Mouse (Mus musculus): Measurements from ENCODE around the gene I830077J02Rik. TPM values are rescaled to one million over a fixed set of nuclear protein-coding genes. Genes with fewer than 3 reads are reported as not detected.

Gene I830077J02Rik
- polyA plus RNA-seq, 1 experiment from 2014 or later, result 1.6 TPM

- Histone ChIP-seq H3K4me3 (replicated peaks; ENCODE audit: low read length) (no peak overlapping the region), H3K9me3 (replicated peaks; ENCODE audit: control insufficient read depth, low read length) (no peaks in the 10 kb centered on the region), H3K36me3 (ENCODE audit: control insufficient read depth, insufficient read depth, low read length) (no peaks in the 10 kb centered on the region), H3K4me2 (ENCODE audit: low read depth, low read length) (peak overlapping the region; percentile 6; the same call in 1 of the 2 replicates), H3K9ac (ENCODE audit: low read length) (no peak overlapping the region), H3K27ac (ENCODE audit: low read length) (peak overlapping the region; percentile 65), H3K27me3 (ENCODE audit: control insufficient read depth, insufficient read depth, low read length) (no peaks in the 10 kb centered on the region), H3K4me1 (ENCODE audit: control insufficient read depth, insufficient read depth, low read length) (peaks cover 25% of the 10 kb centered on the region)
- no peak for ATAC-seq (ENCODE audit: insufficient read depth, low FRiP score)
- 74% methylated on average over 10 of the region's 10 CpGs for WGBS
Observed at GRCm38 (mm10) chr3:105891760-105892571, 40.5 kb downstream of the I830077J02Rik start.

- 59% methylated on average over 3 of the region's 3 CpGs for WGBS
- H3K9ac ChIP-seq (ENCODE audit: low read length), result no peak overlapping the region
- no peaks in the 10 kb centered on the region for H3K36me3 ChIP-seq (ENCODE audit: control insufficient read depth, insufficient read depth, low read length)
- peaks cover 25% of the 10 kb centered on the region for H3K4me1 ChIP-seq (ENCODE audit: control insufficient read depth, insufficient read depth, low read length)
- H3K4me2 ChIP-seq (ENCODE audit: low read depth, low read length), result no peak overlapping the region
- H3K4me3 ChIP-seq (replicated peaks; ENCODE audit: low read length), result no peak overlapping the region
- ATAC-seq (ENCODE audit: insufficient read depth, low FRiP score), result no peak
- H3K27ac ChIP-seq (ENCODE audit: low read length), result 0 out of 2 replicates have a peak overlapping the region, but pooled peaks have one; percentile 14
- H3K9me3 ChIP-seq (replicated peaks; ENCODE audit: control insufficient read depth, low read length), result no peaks in the 10 kb centered on the region
- no peaks in the 10 kb centered on the region for H3K27me3 ChIP-seq (ENCODE audit: control insufficient read depth, insufficient read depth, low read length)
Observed at GRCm38 (mm10) chr3:105891141-105891540, 41.3 kb downstream of the I830077J02Rik start.

GRCm38 (mm10) chr3:105890220-105890619, 42.2 kb downstream of the I830077J02Rik start:
- ATAC-seq (ENCODE audit: insufficient read depth, low FRiP score), result no peak
- H3K9ac ChIP-seq (ENCODE audit: low read length), result 0 out of 2 replicates have a peak overlapping the region, but pooled peaks have one; percentile 6
- peaks cover 25% of the 10 kb centered on the region for H3K4me1 ChIP-seq (ENCODE audit: control insufficient read depth, insufficient read depth, low read length)
- WGBS, result 64% methylated on average over 4 of the region's 4 CpGs
- no peaks in the 10 kb centered on the region for H3K27me3 ChIP-seq (ENCODE audit: control insufficient read depth, insufficient read depth, low read length)
- H3K9me3 ChIP-seq (replicated peaks; ENCODE audit: control insufficient read depth, low read length), result no peaks in the 10 kb centered on the region
- H3K4me3 ChIP-seq (replicated peaks; ENCODE audit: low read length), result no peak overlapping the region
- no peak overlapping the region for H3K4me2 ChIP-seq (ENCODE audit: low read depth, low read length)
- H3K27ac ChIP-seq (ENCODE audit: low read length), result no peak overlapping the region
- no peaks in the 10 kb centered on the region for H3K36me3 ChIP-seq (ENCODE audit: control insufficient read depth, insufficient read depth, low read length)

GRCm38 (mm10) chr3:105888961-105889360, 43.5 kb downstream of the I830077J02Rik start:
- H3K9me3 ChIP-seq (replicated peaks; ENCODE audit: control insufficient read depth, low read length), result no peaks in the 10 kb centered on the region
- WGBS, result 76% methylated on average over 3 of the region's 3 CpGs
- no peak overlapping the region for H3K4me3 ChIP-seq (replicated peaks; ENCODE audit: low read length)
- no peaks in the 10 kb centered on the region for H3K27me3 ChIP-seq (ENCODE audit: control insufficient read depth, insufficient read depth, low read length)
- no peak overlapping the region for H3K4me2 ChIP-seq (ENCODE audit: low read depth, low read length)
- H3K36me3 ChIP-seq (ENCODE audit: control insufficient read depth, insufficient read depth, low read length), result no peaks in the 10 kb centered on the region
- no peak overlapping the region for H3K27ac ChIP-seq (ENCODE audit: low read length)
- H3K9ac ChIP-seq (ENCODE audit: low read length), result no peak overlapping the region
- peaks cover 14% of the 10 kb centered on the region for H3K4me1 ChIP-seq (ENCODE audit: control insufficient read depth, insufficient read depth, low read length)
- no peak for ATAC-seq (ENCODE audit: insufficient read depth, low FRiP score)

- WGBS, result 85% methylated on average over 2 of the region's 2 CpGs
- Histone ChIP-seq H3K9me3 (replicated peaks; ENCODE audit: control insufficient read depth, low read length) (no peaks in the 10 kb centered on the region), H3K4me1 (ENCODE audit: control insufficient read depth, insufficient read depth, low read length) (no peaks in the 10 kb centered on the region), H3K27me3 (ENCODE audit: control insufficient read depth, insufficient read depth, low read length) (no peaks in the 10 kb centered on the region), H3K4me3 (replicated peaks; ENCODE audit: low read length) (no peak overlapping the region), H3K9ac (ENCODE audit: low read length) (no peak overlapping the region), H3K36me3 (ENCODE audit: control insufficient read depth, insufficient read depth, low read length) (no peaks in the 10 kb centered on the region), H3K27ac (ENCODE audit: low read length) (no peak overlapping the region), H3K4me2 (ENCODE audit: low read depth, low read length) (no peak overlapping the region)
- ATAC-seq (ENCODE audit: insufficient read depth, low FRiP score), result no peak
Observed at GRCm38 (mm10) chr3:105883111-105883510, 49.4 kb downstream of the I830077J02Rik start.

- no peaks in the 10 kb centered on the region for H3K9me3 ChIP-seq (replicated peaks; ENCODE audit: control insufficient read depth, low read length)
- no peak overlapping the region for H3K4me2 ChIP-seq (ENCODE audit: low read depth, low read length)
- no peak for ATAC-seq (ENCODE audit: insufficient read depth, low FRiP score)
- no peak overlapping the region for H3K27ac ChIP-seq (ENCODE audit: low read length)
- no peaks in the 10 kb centered on the region for H3K36me3 ChIP-seq (ENCODE audit: control insufficient read depth, insufficient read depth, low read length)
- H3K9ac ChIP-seq (ENCODE audit: low read length), result no peak overlapping the region
- 85% methylated on average over 7 of the region's 7 CpGs for WGBS
- H3K27me3 ChIP-seq (ENCODE audit: control insufficient read depth, insufficient read depth, low read length), result no peaks in the 10 kb centered on the region
- no peaks in the 10 kb centered on the region for H3K4me1 ChIP-seq (ENCODE audit: control insufficient read depth, insufficient read depth, low read length)
- H3K4me3 ChIP-seq (replicated peaks; ENCODE audit: low read length), result no peak overlapping the region
Observed at GRCm38 (mm10) chr3:105882105-105882504, 50.4 kb downstream of the I830077J02Rik start.

GRCm38 (mm10) chr3:105880419-105880818, 52.0 kb downstream of the I830077J02Rik start:
- H3K27me3 ChIP-seq (ENCODE audit: control insufficient read depth, insufficient read depth, low read length), result no peaks in the 10 kb centered on the region
- H3K36me3 ChIP-seq (ENCODE audit: control insufficient read depth, insufficient read depth, low read length), result no peaks in the 10 kb centered on the region
- H3K9me3 ChIP-seq (replicated peaks; ENCODE audit: control insufficient read depth, low read length), result no peaks in the 10 kb centered on the region
- WGBS, result 61% methylated on average over 3 of the region's 3 CpGs
- H3K27ac ChIP-seq (ENCODE audit: low read length), result no peak overlapping the region
- no peak overlapping the region for H3K4me3 ChIP-seq (replicated peaks; ENCODE audit: low read length)
- no peak overlapping the region for H3K4me2 ChIP-seq (ENCODE audit: low read depth, low read length)
- no peak overlapping the region for H3K9ac ChIP-seq (ENCODE audit: low read length)
- no peak for ATAC-seq (ENCODE audit: insufficient read depth, low FRiP score)
- H3K4me1 ChIP-seq (ENCODE audit: control insufficient read depth, insufficient read depth, low read length), result no peaks in the 10 kb centered on the region

- Histone ChIP-seq H3K9me3 (replicated peaks; ENCODE audit: control insufficient read depth, low read length) (no peaks in the 10 kb centered on the region), H3K36me3 (ENCODE audit: control insufficient read depth, insufficient read depth, low read length) (no peaks in the 10 kb centered on the region), H3K27ac (ENCODE audit: low read length) (no peak overlapping the region), H3K9ac (ENCODE audit: low read length) (no peak overlapping the region), H3K4me2 (ENCODE audit: low read depth, low read length) (no peak overlapping the region), H3K4me1 (ENCODE audit: control insufficient read depth, insufficient read depth, low read length) (no peaks in the 10 kb centered on the region), H3K4me3 (replicated peaks; ENCODE audit: low read length) (no peak overlapping the region), H3K27me3 (ENCODE audit: control insufficient read depth, insufficient read depth, low read length) (no peaks in the 10 kb centered on the region)
- ATAC-seq (ENCODE audit: insufficient read depth, low FRiP score), result no peak
- 84% methylated on average over 8 of the region's 8 CpGs for whole genome bisulfite sequencing
Observed at GRCm38 (mm10) chr3:105878751-105879150, 53.7 kb downstream of the I830077J02Rik start.

GRCm38 (mm10) chr3:105877919-105878318, 54.5 kb downstream of the I830077J02Rik start:
- Histone ChIP-seq H3K36me3 (ENCODE audit: control insufficient read depth, insufficient read depth, low read length) (no peaks in the 10 kb centered on the region), H3K9me3 (replicated peaks; ENCODE audit: control insufficient read depth, low read length) (no peaks in the 10 kb centered on the region), H3K4me1 (ENCODE audit: control insufficient read depth, insufficient read depth, low read length) (no peaks in the 10 kb centered on the region), H3K9ac (ENCODE audit: low read length) (no peak overlapping the region), H3K27me3 (ENCODE audit: control insufficient read depth, insufficient read depth, low read length) (no peaks in the 10 kb centered on the region), H3K4me2 (ENCODE audit: low read depth, low read length) (no peak overlapping the region), H3K27ac (ENCODE audit: low read length) (no peak overlapping the region), H3K4me3 (replicated peaks; ENCODE audit: low read length) (no peak overlapping the region)
- no peak; the same call in 1 of the 2 replicates for ATAC-seq (ENCODE audit: insufficient read depth, low FRiP score)
- whole genome bisulfite sequencing, result 74% methylated on average over 2 of the region's 2 CpGs

Data from stomach, embryonic 16.5 days (tissue).